Mouse (Mus musculus): ENCODE data around the gene Ralgapa2.

- no peak for TF ChIP-seq HCFC1 (IDR thresholded peaks at IDR 0.05; ENCODE audit: low read depth, low read length)
- TF ChIP-seq USF2 (conservative IDR thresholded peaks at IDR 0.05; ENCODE audit: low read depth, low read length): no peak
- no peak for TF ChIP-seq EP300 (IDR thresholded peaks at IDR 0.05; ENCODE audit: low read length)
Measured at GRCm38 (mm10) chr2:146222279-146223175, 289.6 kb downstream of the Ralgapa2 start.
